Mouse (Mus musculus): Measurements from ENCODE around the gene Arih2.

DNA sequence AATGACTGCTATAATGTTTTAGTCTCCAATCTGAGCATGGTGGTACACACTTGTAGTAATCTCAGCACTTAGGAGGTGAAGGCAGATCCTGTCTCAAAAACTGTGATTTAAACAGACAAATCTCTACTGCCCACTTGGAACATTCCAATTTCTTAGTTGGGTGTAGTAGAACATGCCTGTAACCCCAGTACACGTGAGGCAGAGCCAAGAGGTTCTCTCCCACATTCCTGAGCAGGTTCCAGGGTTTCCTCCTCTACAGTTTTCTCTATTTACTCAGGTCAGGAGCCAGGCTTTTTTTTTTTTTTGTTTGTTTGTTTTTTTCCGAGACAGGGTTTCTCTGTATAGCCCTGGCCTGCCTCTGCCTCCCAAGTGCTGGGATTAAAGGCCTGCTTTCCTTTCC, 49.2 kb downstream of the Arih2 start:
- TF ChIP-seq CTCF (IDR thresholded peaks at IDR 0.05; ENCODE audit: low read depth, low read length): no peak
- TF ChIP-seq TAL1 (conservative IDR thresholded peaks at IDR 0.05; ENCODE audit: low read depth, low read length): no peak
- no peak for TF ChIP-seq GATA1 (IDR thresholded peaks at IDR 0.05; ENCODE audit: borderline replicate concordance, low read length)
